Mouse (Mus musculus) adipose tissue, adult 10 weeks (tissue): ENCODE data around the gene Cnpy3. TPM values are rescaled to one million over a fixed set of nuclear protein-coding genes. Genes with fewer than 3 reads are reported as not detected.

Experiments
- polyA plus RNA-seq: library from polyadenylated mRNA; stranded (reverse); fragments of 350-450 nt; fragmentation: Illumina TruSeq; extraction: RNeasy Lipid Tissue Mini Kit (QIAGEN cat#74804); gene quantifications from one replicate; pipeline ENCODE4 v1.2.3, GENCODE M21; 2014; ENCODE audit warnings: low read depth, low replicate concordance

The Cnpy3 gene
- 58.1 TPM for polyA plus RNA-seq

DNA sequence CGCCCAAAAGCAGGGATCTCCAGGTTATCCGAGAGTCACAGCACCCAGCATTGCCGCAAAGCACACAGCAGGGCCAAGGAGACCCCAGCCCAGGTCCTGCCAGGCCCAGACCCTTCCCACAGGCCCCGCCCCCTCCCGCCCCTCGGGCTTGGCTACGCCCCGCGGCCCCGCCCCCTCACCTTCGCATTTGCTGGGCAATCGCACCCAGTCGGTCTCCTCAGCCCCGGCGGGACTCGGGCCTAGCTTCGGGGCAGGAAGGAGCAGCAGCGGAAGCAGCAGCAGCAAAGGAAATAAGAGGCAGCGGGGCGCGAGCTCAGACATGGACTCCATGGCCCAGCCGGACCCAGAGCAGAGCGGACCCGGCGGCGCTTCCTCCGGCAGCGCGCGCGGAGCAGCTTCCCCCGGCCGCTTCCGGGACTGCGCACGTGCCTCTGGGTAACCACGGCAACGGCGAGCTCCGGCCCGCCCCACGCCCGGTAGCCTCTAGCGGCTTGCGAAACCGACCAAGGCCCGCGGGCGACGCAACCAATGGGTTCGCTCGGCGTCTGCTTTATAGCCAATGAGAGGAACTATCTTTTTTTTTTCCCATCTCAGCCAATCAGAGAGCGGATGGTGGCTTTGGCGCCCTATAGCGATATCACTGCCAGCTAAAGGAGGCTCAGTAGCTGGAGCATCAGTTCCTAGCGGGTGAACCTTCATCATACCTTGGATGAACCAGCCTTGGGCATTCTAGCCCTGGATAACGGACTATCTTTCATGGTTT, at the start of gene Cnpy3:
Cnpy3 (minus strand) TSS at position 421 of the 763 bp plus-strand sequence.

GRCm38 (mm10) chr17:46782341-46783221, 30.6 kb upstream of the Cnpy3 start, which contains the start of gene Rpl7l1:
Gene Rpl7l1 (minus strand): TSS chr17:46782672.

GRCm38 (mm10) chr17:46772404-46773277, 20.6 kb upstream of the Cnpy3 start, which contains the start of gene 2310039H08Rik:
Gene 2310039H08Rik (plus strand): TSS chr17:46772635.

GRCm38 (mm10) chr17:46763544-46763943, 11.5 kb upstream of the Cnpy3 start, which contains the start of gene Ptcra:
Gene Ptcra (minus strand): TSS chr17:46763712.

DNA sequence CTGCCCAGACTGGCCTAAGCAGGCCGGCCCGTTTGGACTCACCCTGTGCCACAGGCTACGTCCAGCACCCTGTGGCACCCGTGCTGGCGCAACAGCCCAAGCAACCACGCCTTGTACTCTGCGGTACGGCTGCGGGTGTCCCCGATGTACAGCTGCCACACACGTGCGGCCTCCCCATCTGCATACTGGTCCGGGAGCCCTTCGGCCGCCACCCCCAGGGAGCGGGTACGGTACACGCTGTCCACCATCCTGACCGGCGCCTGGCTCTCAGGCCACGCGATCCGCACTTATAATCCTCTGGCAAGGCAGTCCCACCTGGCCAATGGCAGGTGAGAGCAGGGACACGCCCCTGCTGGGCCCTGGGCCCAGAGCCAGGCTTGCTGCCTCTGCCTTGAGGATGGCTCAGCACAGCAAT, 23.1 kb downstream of the Cnpy3 start, which contains the start of gene Gnmt:
Gnmt (minus strand) TSS at position 265 of the 415 bp plus-strand sequence.

DNA sequence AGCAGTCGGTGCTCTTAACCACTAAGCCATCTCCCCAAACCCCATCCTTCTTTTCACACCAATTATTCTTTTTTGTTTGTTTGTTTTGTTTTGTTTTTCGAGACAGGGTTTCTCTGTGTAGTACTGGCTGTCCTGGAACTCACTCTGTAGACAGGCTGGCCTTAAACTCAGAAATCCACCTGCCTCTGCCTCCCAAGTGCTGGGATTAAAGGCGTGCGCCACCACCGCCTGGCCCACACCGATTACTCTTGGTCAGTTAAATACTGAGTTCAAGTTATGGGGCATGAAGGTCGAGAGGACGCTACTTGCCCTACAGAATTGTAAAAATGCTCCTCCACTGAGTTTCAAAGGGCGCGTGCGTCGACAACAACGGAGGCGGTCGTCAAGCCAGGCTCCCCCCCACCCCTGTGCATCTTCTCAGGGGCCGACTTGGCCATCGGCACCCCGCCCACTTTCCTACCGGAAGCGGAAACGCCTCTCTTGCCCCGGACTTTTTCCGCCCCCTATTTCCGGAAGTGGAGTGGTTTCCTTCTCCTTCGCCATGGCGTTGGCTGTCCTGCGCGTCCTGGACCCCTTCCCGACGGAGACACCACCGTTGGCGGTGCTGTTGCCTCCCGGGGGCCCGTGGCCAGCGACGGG, 40.9 kb downstream of the Cnpy3 start, which contains the start of gene Pex6:
Pex6 (plus strand) TSS at position 505 of the 639 bp plus-strand sequence.

GRCm38 (mm10) chr17:46704887-46705835, 46.9 kb downstream of the Cnpy3 start, which contains the start of gene Ppp2r5d:
Gene Ppp2r5d (minus strand): TSS chr17:46705111.

Other genes starting within 250 kb of the Cnpy3 start
- gene Cul9, start 205.8 kb downstream of the Cnpy3 start, polyA plus RNA-seq = 19.3 TPM
- 30.2 TPM for gene Srf, start 196.0 kb downstream of the Cnpy3 start, polyA plus RNA-seq
- gene Ptk7, start 122.7 kb downstream of the Cnpy3 start, polyA plus RNA-seq = 17.2 TPM
- gene Klc4, start 106.2 kb downstream of the Cnpy3 start, polyA plus RNA-seq = 24.0 TPM
- 54.7 TPM for gene Mrpl2, start 106.0 kb downstream of the Cnpy3 start, polyA plus RNA-seq
- gene Cul7, start 101.9 kb downstream of the Cnpy3 start, polyA plus RNA-seq = 36.8 TPM
- gene Rrp36, start 77.9 kb downstream of the Cnpy3 start, polyA plus RNA-seq = 23.4 TPM
- gene Mea1, start 73.4 kb downstream of the Cnpy3 start, polyA plus RNA-seq = 127 TPM
- gene Klhdc3, start 71.3 kb downstream of the Cnpy3 start, polyA plus RNA-seq = 58.3 TPM
- gene Ppp2r5d, start 47.1 kb downstream of the Cnpy3 start, polyA plus RNA-seq = 35.1 TPM
- gene Pex6, start 40.8 kb downstream of the Cnpy3 start, polyA plus RNA-seq = 26.6 TPM
- 7.1 TPM for gene Gnmt, start 23.0 kb downstream of the Cnpy3 start, polyA plus RNA-seq
- not detected for gene Ptcra, start 11.5 kb upstream of the Cnpy3 start, polyA plus RNA-seq
- 54.6 TPM for gene 2310039H08Rik, start 20.4 kb upstream of the Cnpy3 start, polyA plus RNA-seq
- gene Rpl7l1, start 30.5 kb upstream of the Cnpy3 start, polyA plus RNA-seq = 48.1 TPM
- gene Bicral, start 106.3 kb upstream of the Cnpy3 start, polyA plus RNA-seq = 13.4 TPM
- 21.9 TPM for gene Tbcc, start 138.5 kb upstream of the Cnpy3 start, polyA plus RNA-seq
- gene Prph2, start 158.2 kb upstream of the Cnpy3 start, polyA plus RNA-seq = not detected